Mouse (Mus musculus) cortical plate, adult 2 months (tissue): Measurements from ENCODE around the gene Pla2g4c. TPM values are rescaled to one million over a fixed set of nuclear protein-coding genes. Genes with fewer than 3 reads are reported as not detected.
"Not testable (repeated sequence)": the region's sequence is repeated elsewhere in the genome, so short reads cannot be mapped to it uniquely, and the experiment has no call there.

Source experiments
- H3K27ac ChIP-seq: fragments of 200-500 bp; 2 replicates; pipeline ENCODE4 v1.5.1; 2012; ENCODE audit warnings: low read length, control low read depth, inconsistent platforms; ENCODE audit not compliant: insufficient read depth
- H3K4me1 ChIP-seq: fragments of 200-500 bp; 2 replicates; pipeline ENCODE4 v1.6.1; 2011; ENCODE audit warnings: low read length; ENCODE audit not compliant: control insufficient read depth, insufficient read depth
- H3K4me3 ChIP-seq: fragments of 200-500 bp; 2 replicates; pipeline ENCODE4 v1.5.1; 2011; ENCODE audit warnings: mild to moderate bottlenecking, low read length, control low read depth; ENCODE audit not compliant: insufficient read depth
- CTCF ChIP-seq: fragments of 200-500 bp; IDR thresholded peaks from 2 replicates; pipeline ENCODE4 v1.5.1; 2011; ENCODE audit warnings: mild to moderate bottlenecking, control low read depth, low read length; ENCODE audit not compliant: insufficient read depth; ENCODE audit errors: extremely low read depth
- POLR2A ChIP-seq: fragments of 200-500 bp; IDR thresholded peaks from 2 replicates; pipeline ENCODE4 v1.6.1; 2011; ENCODE audit warnings: mild to moderate bottlenecking, low read length, control low read depth; ENCODE audit not compliant: insufficient read depth; ENCODE audit errors: extremely low read depth
- polyA plus RNA-seq: library from polyadenylated mRNA; depleted of rRNA; stranded (reverse); fragments of >200 nt; gene quantifications from 2 replicates; pipeline ENCODE4 v1.2.3, GENCODE M21; 2012; rRNA removed

The Pla2g4c gene
- polyA plus RNA-seq: 0.30 and 0.33 TPM in 2 replicates

- TF ChIP-seq CTCF: no peak
- TF ChIP-seq POLR2A: no peak
- Histone ChIP-seq H3K4me1 (no peaks in the 10 kb centered on the region), H3K4me3 (no peak within 1 kb of the TSS), H3K27ac (no peak within 1 kb of the TSS)
Observed at GRCm38 (mm10) chr7:13324316-13324715, at the start of gene Pla2g4c. TSS of gene Pla2g4c (plus strand) at chr7:13324655.

GRCm38 (mm10) chr7:13277081-13277480, 47.4 kb upstream of the Pla2g4c start, which contains the start of gene Lig1:
TSS of gene Lig1 (plus strand) at chr7:13277283.
- no peak for TF ChIP-seq CTCF
- TF ChIP-seq POLR2A: no peak

DNA sequence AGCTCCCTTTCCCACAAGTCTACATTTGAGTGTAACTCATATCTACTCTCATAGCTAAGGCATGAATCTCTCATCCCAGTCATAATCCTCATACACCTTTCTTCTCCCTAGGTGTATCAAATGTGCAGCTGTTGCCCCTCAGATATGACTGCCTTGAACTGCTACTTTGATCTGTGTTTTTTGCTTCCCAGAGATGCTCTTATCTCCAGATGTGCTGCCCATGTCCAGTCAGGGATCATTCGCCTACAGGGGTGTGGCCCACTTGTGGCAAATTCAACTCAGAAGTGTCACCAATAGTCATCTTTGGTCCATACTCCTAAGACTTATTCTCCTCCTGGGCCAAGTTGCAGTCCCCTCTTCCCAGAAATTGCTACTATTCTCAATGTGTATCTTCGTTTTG, 46.6 kb upstream of the Pla2g4c start:
- no peak for TF ChIP-seq CTCF
- TF ChIP-seq POLR2A: no peak
- H3K27ac ChIP-seq: no peak overlapping the region
- peak overlapping the region; percentile 98 for H3K4me3 ChIP-seq
- peaks cover 2% of the 10 kb centered on the region for H3K4me1 ChIP-seq

More at GRCm38 (mm10) chr7:13277081-13277480, 47.4 kb upstream of the Pla2g4c start, which contains the start of gene Lig1:
- H3K27ac ChIP-seq: peak within 1 kb of the TSS; percentile 95; the same call in 1 of the 2 replicates
- H3K4me1 ChIP-seq: peaks cover 2% of the 10 kb centered on the region
- peak within 1 kb of the TSS; percentile 98 for H3K4me3 ChIP-seq

GRCm38 (mm10) chr7:13278308-13278891, 46.1 kb upstream of the Pla2g4c start, which contains the start of gene Zswim9:
TSS of gene Zswim9 (minus strand) at chr7:13278721.
- Histone ChIP-seq H3K27ac (peak within 1 kb of the TSS; percentile 95), H3K4me1 (peaks cover 2% of the 10 kb centered on the region), H3K4me3 (peak within 1 kb of the TSS; percentile 98)
- TF ChIP-seq CTCF: no peak
- TF ChIP-seq POLR2A: 0 out of 2 replicates have a peak, but pooled peaks have one; percentile 11

GRCm38 (mm10) chr7:13278957-13279356, 45.5 kb upstream of the Pla2g4c start:
- not testable (repeated sequence) for H3K27ac ChIP-seq, H3K4me1 ChIP-seq
- peak overlapping the region; percentile 98 for H3K4me3 ChIP-seq

- H3K4me3 ChIP-seq: no peak overlapping the region
- H3K27ac ChIP-seq: no peak overlapping the region
- no peak for TF ChIP-seq POLR2A
- TF ChIP-seq CTCF: peak; percentile 51
- H3K4me1 ChIP-seq: no peaks in the 10 kb centered on the region
Observed at GRCm38 (mm10) chr7:13288621-13289020, 35.8 kb upstream of the Pla2g4c start.

DNA sequence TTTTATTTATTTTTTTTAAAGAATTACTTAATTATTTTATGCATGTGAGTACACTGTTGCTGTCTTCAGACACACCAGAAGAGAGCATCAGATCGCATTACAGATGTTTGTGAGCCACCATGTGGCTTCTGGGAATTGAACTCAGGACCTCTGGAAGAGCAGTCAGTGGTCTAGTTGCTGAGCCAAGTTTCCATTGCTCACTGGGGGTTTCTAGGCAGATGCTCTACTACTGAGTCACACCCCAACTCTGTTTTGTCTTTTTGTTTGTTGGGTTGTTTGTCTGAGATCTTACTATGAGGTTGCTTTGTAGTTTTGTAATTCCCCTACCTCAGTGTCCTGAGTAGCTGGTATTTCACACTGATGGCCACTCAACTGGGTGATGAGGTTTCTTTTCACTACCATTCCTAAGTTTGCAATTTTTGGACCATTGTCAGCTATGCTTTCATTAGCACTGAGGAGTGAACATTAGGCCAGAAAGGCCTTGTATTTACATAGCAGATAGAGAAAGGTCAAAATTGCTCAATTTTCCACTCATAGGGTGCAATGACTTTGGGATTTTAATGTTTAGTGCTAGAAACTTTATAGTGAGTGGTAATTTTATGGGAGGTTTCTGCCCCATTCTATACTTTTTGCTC, 34.3 kb upstream of the Pla2g4c start:
- TF ChIP-seq CTCF (no peak), POLR2A (no peak)
- Histone ChIP-seq H3K4me1 (no peaks in the 10 kb centered on the region), H3K4me3 (no peak overlapping the region), H3K27ac (no peak overlapping the region)

GRCm38 (mm10) chr7:13291370-13291769, 33.1 kb upstream of the Pla2g4c start:
- Histone ChIP-seq H3K4me3 (no peak overlapping the region), H3K27ac (no peak overlapping the region), H3K4me1 (no peaks in the 10 kb centered on the region)
- TF ChIP-seq POLR2A (no peak), CTCF (no peak)

- no peak for TF ChIP-seq CTCF
- TF ChIP-seq POLR2A: no peak
- H3K4me3 ChIP-seq: no peak overlapping the region
- H3K4me1 ChIP-seq: no peaks in the 10 kb centered on the region
- H3K27ac ChIP-seq: no peak overlapping the region
Observed at GRCm38 (mm10) chr7:13293878-13294855, 30.3 kb upstream of the Pla2g4c start.
